In the genomic region with DNA sequence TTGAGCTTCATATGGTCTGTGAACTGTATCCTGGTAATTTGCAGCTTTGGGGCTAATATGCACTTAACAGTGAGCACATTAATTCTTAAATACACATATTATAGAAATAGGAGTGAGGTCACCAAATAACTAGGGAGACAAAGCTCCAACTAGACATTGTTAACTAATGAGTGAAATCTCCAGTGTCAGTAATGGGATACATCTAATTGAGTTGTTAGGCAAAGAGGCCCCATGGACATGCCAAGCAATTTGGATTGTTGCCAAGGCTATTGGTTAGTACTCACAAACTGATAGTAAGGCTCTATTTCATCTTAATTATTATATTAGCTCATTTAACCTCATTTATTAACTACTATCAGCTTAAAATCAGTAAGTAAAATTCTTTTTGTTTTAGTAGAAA, we compare ENCODE assay signal across 29 mouse cellular contexts.
A peak's percentile ranks its signal among the peaks of the same experiment; 100 is the strongest.
DNase-seq lines count a peak whose midpoint lies in the region; ATAC-seq and TF ChIP-seq lines count a peak whose summit lies in the region.
"Had no signal": no experiment of that assay in that cellular context is flagged by ENCODE, and none has a peak within 500 bp of the region (broad histone marks: within the 10 kb centered on the region; RNA-seq: fewer than 3 reads in every experiment).

No protein-coding gene starts in this region.

- H3K4me3 ChIP-seq in forebrain, embryonic 11.5 days (ENCODE audit: low read depth, low read length): no peak overlapping the region
- H3K4me3 ChIP-seq in forebrain, embryonic 10.5 days: no peak overlapping the region
- H3K4me3 ChIP-seq in liver, adult 2 months (ENCODE audit: insufficient read depth, low read depth, low read length): no peak overlapping the region
- H3K4me3 ChIP-seq in liver, postnatal 0 days (ENCODE audit: low read depth, low read length): no peak overlapping the region
- H3K4me3 ChIP-seq in embryonic facial prominence, embryonic 14.5 days (ENCODE audit: low read depth, low read length): no peak overlapping the region
- H3K4me3 ChIP-seq: heart, embryonic 13.5 days; hindbrain, embryonic 15.5 days; intestine, embryonic 15.5 days; layer of hippocampus, adult 2 months; left cerebral cortex, adult 2 months; limb, embryonic 12.5 days; midbrain, embryonic 15.5 days; myocyte; neural tube, embryonic 12.5 days had no signal

- H3K27ac ChIP-seq in forebrain, embryonic 11.5 days (ENCODE audit: low read depth, low read length): no peak overlapping the region
- no peak overlapping the region for H3K27ac ChIP-seq in forebrain, embryonic 10.5 days
- no peak overlapping the region for H3K27ac ChIP-seq in liver, adult 2 months (replicated peaks; ENCODE audit: insufficient read depth, low read depth, low read length)
- no peak overlapping the region for H3K27ac ChIP-seq in liver, postnatal 0 days (ENCODE audit: low read depth)
- no peak overlapping the region for H3K27ac ChIP-seq in embryonic facial prominence, embryonic 14.5 days (replicated peaks; ENCODE audit: low read depth, low read length)
- H3K27ac ChIP-seq: heart, embryonic 13.5 days; hindbrain, embryonic 15.5 days; intestine, embryonic 15.5 days; layer of hippocampus, adult 2 months; left cerebral cortex, adult 2 months; limb, embryonic 12.5 days; macrophage; midbrain, embryonic 15.5 days; neural tube, embryonic 12.5 days had no signal

- TF ChIP-seq POLR2A in liver, adult 2 months (IDR thresholded peaks at IDR 0.05; ENCODE audit: extremely low read depth, insufficient read depth, low read length): no peak

- H3K4me2 ChIP-seq in forebrain, embryonic 11.5 days (ENCODE audit: low read depth, low read length, severe bottlenecking): no peak overlapping the region
- H3K4me2 ChIP-seq in liver, postnatal 0 days (ENCODE audit: low read depth, low read length): no peak overlapping the region
- H3K4me2 ChIP-seq in embryonic facial prominence, embryonic 14.5 days (ENCODE audit: low read depth, low read length): no peak overlapping the region
- H3K4me2 ChIP-seq: heart, embryonic 13.5 days; hindbrain, embryonic 15.5 days; intestine, embryonic 15.5 days; limb, embryonic 12.5 days; liver, embryonic 11.5 days; midbrain, embryonic 15.5 days; neural tube, embryonic 12.5 days had no signal

- TF ChIP-seq EP300 in liver, postnatal 0 days (IDR thresholded peaks at IDR 0.05; ENCODE audit: low read depth): no peak

- no peaks in the 10 kb centered on the region for H3K4me1 ChIP-seq in forebrain, embryonic 11.5 days (replicated peaks; ENCODE audit: control insufficient read depth, insufficient read depth, low read length)
- no peaks in the 10 kb centered on the region for H3K4me1 ChIP-seq in forebrain, embryonic 10.5 days
- no peaks in the 10 kb centered on the region for H3K4me1 ChIP-seq in liver, adult 2 months (ENCODE audit: control insufficient read depth, insufficient read depth, low read length)
- H3K4me1 ChIP-seq in liver, postnatal 0 days (ENCODE audit: insufficient read depth): no peaks in the 10 kb centered on the region
- no peaks in the 10 kb centered on the region for H3K4me1 ChIP-seq in embryonic facial prominence, embryonic 14.5 days (ENCODE audit: control insufficient read depth, insufficient read depth, low read length)
- H3K4me1 ChIP-seq: heart, embryonic 13.5 days; hindbrain, embryonic 15.5 days; intestine, embryonic 15.5 days; limb, embryonic 12.5 days; midbrain, embryonic 15.5 days; neural tube, embryonic 12.5 days had no signal

- no peak for DNase-seq in forebrain, embryonic 11.5 days (ENCODE audit: low spot score)
- DNase-seq in forebrain, embryonic 10.5 days (ENCODE audit: extremely low spot score, low spot score): no peak
- peak; percentile 4 for DNase-seq in liver, adult 2 months (ENCODE audit: extremely low read depth, low read depth, low spot score)
- DNase-seq in liver, postnatal 0 days: no peak
- peak; percentile 12 for DNase-seq in Muller cell, postnatal 12 days (ENCODE audit: inconsistent ontology term)
- peak; percentile 46 for DNase-seq in embryonic facial prominence, embryonic 14.5 days (ENCODE audit: low spot score)
- DNase-seq: adrenal gland, adult 2 months; adrenal gland, postnatal 36 days; cerebellum, adult 2 months; gastrocnemius, postnatal 10 days; heart, postnatal 10 days; kidney, adult 2 months; kidney, postnatal 36 days; lung, postnatal 10 days; right cerebral cortex, postnatal 14 days; thymus, postnatal 4 days had no signal

- no peaks in the 10 kb centered on the region for H3K27me3 ChIP-seq in forebrain, embryonic 11.5 days (ENCODE audit: control insufficient read depth, insufficient read depth, low read length)
- no peaks in the 10 kb centered on the region for H3K27me3 ChIP-seq in forebrain, embryonic 10.5 days (ENCODE audit: poor library complexity, severe bottlenecking)
- H3K27me3 ChIP-seq in liver, adult 2 months (ENCODE audit: control insufficient read depth, insufficient read depth, low read length): no peaks in the 10 kb centered on the region
- no peaks in the 10 kb centered on the region for H3K27me3 ChIP-seq in liver, postnatal 0 days (ENCODE audit: insufficient read depth, low read length)
- no peaks in the 10 kb centered on the region for H3K27me3 ChIP-seq in embryonic facial prominence, embryonic 14.5 days (replicated peaks; ENCODE audit: control insufficient read depth, insufficient read depth, low read length)
- H3K27me3 ChIP-seq: heart, embryonic 13.5 days; hindbrain, embryonic 15.5 days; intestine, embryonic 15.5 days; limb, embryonic 12.5 days; midbrain, embryonic 15.5 days; neural tube, embryonic 12.5 days had no signal

- 0 out of 2 replicates have a peak, but pooled peaks have one; percentile 33 for ATAC-seq in forebrain, embryonic 11.5 days (replicated peaks; ENCODE audit: low FRiP score)
- ATAC-seq in liver, postnatal 0 days: no peak
- peak; percentile 88; the same call in 1 of the 2 replicates for ATAC-seq in embryonic facial prominence, embryonic 14.5 days (ENCODE audit: low read depth)
- no peak for ATAC-seq in erythroid progenitor cell, adult 5-6 weeks (replicated peaks; ENCODE audit: low FRiP score, poor library complexity, severe bottlenecking)
- ATAC-seq: activated CD4-positive, CD25-positive, alpha-beta regulatory T cell, adult 4 months; intestine, embryonic 15.5 days; midbrain, embryonic 15.5 days had no signal

- H3K36me3 ChIP-seq in forebrain, embryonic 11.5 days (ENCODE audit: control insufficient read depth, insufficient read depth, low read length): no peaks in the 10 kb centered on the region
- H3K36me3 ChIP-seq in forebrain, embryonic 10.5 days (replicated peaks): no peaks in the 10 kb centered on the region
- no peaks in the 10 kb centered on the region for H3K36me3 ChIP-seq in liver, adult 2 months (ENCODE audit: control insufficient read depth, insufficient read depth, low read length)
- H3K36me3 ChIP-seq in liver, postnatal 0 days (replicated peaks; ENCODE audit: insufficient read depth, low read length): no peaks in the 10 kb centered on the region
- H3K36me3 ChIP-seq in embryonic facial prominence, embryonic 14.5 days (ENCODE audit: control insufficient read depth, insufficient read depth, low read length): no peaks in the 10 kb centered on the region
- H3K36me3 ChIP-seq: heart, embryonic 13.5 days; hindbrain, embryonic 15.5 days; intestine, embryonic 15.5 days; limb, embryonic 12.5 days; midbrain, embryonic 15.5 days; neural tube, embryonic 12.5 days had no signal

- H3K9ac ChIP-seq in forebrain, embryonic 11.5 days (ENCODE audit: low read length): no peak overlapping the region
- H3K9ac ChIP-seq in liver, adult 2 months (ENCODE audit: low read depth, low read length): no peak overlapping the region
- no peak overlapping the region for H3K9ac ChIP-seq in liver, postnatal 0 days (replicated peaks)
- no peak overlapping the region for H3K9ac ChIP-seq in embryonic facial prominence, embryonic 14.5 days (ENCODE audit: low read depth, low read length)
- H3K9ac ChIP-seq: heart, embryonic 13.5 days; hindbrain, embryonic 15.5 days; intestine, embryonic 15.5 days; limb, embryonic 12.5 days; midbrain, embryonic 15.5 days; neural tube, embryonic 12.5 days had no signal

- H3K79me2 ChIP-seq in liver, adult 2 months (ENCODE audit: control insufficient read depth, insufficient read depth, low read length): no peaks in the 10 kb centered on the region

- no peaks in the 10 kb centered on the region for H3K9me3 ChIP-seq in forebrain, embryonic 11.5 days (ENCODE audit: control insufficient read depth, low read length)
- H3K9me3 ChIP-seq in forebrain, embryonic 10.5 days: no peaks in the 10 kb centered on the region
- H3K9me3 ChIP-seq in liver, postnatal 0 days (ENCODE audit: low read length): no peaks in the 10 kb centered on the region
- H3K9me3 ChIP-seq in embryonic facial prominence, embryonic 14.5 days (ENCODE audit: control insufficient read depth, low read length): no peaks in the 10 kb centered on the region
- H3K9me3 ChIP-seq: heart, embryonic 13.5 days; hindbrain, embryonic 15.5 days; intestine, embryonic 15.5 days; limb, embryonic 12.5 days; midbrain, embryonic 15.5 days; neural tube, embryonic 12.5 days had no signal

- TF ChIP-seq CTCF in liver, adult 2 months (IDR thresholded peaks at IDR 0.05; ENCODE audit: low read depth, low read length): no peak
- no peak for TF ChIP-seq CTCF in liver, postnatal 0 days (IDR thresholded peaks at IDR 0.05; ENCODE audit: low read depth)

Comparison
In these comparisons a context has a peak if more than half of its experiments do, and no peak if none do; other contexts are left out.
1. DNase-seq: peak in liver, adult 2 months (single experiment), Muller cell, postnatal 12 days (single experiment) and embryonic facial prominence, embryonic 14.5 days (single experiment); none in forebrain, embryonic 11.5 days (single experiment), forebrain, embryonic 10.5 days (single experiment) and liver, postnatal 0 days (single experiment).
2. ATAC-seq: peak in forebrain, embryonic 11.5 days (single experiment) and embryonic facial prominence, embryonic 14.5 days (single experiment); none in liver, postnatal 0 days (single experiment) and erythroid progenitor cell, adult 5-6 weeks (single experiment).